In the genomic region with DNA sequence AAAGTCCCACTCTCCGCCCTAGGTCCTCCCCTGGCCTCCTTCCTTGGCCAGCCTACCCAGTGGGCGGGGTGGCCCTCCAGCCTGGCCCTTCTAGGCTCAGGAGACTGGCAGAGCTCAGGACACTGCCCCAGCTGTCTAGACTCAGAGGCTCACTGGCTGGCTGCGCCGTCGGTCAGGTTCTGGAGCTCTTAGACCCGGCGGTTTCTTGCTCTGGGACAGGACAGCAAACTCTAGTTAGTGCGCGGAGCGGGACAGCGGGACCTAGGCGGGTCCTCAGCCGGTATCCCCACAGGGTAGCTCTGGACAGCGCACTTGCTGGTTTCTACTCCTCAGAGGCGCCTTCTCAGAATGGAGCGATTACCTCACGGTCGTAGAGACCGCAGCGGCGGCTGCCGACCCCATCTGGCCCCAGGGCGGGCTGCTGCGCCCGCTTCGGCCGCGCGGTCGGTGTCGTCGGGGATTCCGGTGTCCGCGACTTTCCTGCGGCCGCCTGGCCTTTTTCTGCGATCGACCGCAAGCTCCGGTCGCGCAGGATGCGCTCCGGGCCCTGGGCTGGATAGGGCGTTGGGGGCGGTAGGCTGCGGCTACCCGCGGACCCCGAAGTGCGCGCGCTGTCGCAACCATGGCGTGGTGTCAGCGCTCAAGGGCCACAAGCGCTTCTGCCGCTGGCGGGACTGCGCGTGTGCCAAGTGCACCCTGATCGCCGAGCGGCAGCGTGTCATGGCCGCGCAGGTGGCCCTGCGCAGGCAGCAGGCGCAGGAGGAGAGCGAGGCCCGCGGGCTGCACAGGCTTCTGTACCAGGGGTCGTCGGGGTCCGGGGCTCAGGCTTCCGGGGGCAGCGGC, we compare ENCODE assay signal across 8 mouse cellular contexts. TPM values are rescaled to one million over a fixed set of nuclear protein-coding genes. Genes with fewer than 3 reads are reported as not detected.
DNase-seq lines count a peak whose midpoint lies in the region; ATAC-seq and TF ChIP-seq lines count a peak whose summit lies in the region.

No protein-coding gene starts in this region.

- H3K27ac ChIP-seq in forebrain, embryonic 16.5 days (ENCODE audit: low read length) = no peak overlapping the region
- no peak overlapping the region for H3K27ac ChIP-seq in intestine, postnatal 0 days (ENCODE audit: low read depth, low read length)
- no peak overlapping the region for H3K27ac ChIP-seq in liver, embryonic 15.5 days (replicated peaks)

- no peaks in the 10 kb centered on the region for H3K9me3 ChIP-seq in forebrain, embryonic 16.5 days (ENCODE audit: control insufficient read depth, low read length)
- H3K9me3 ChIP-seq in intestine, postnatal 0 days (ENCODE audit: control insufficient read depth) = no peaks in the 10 kb centered on the region
- no peaks in the 10 kb centered on the region for H3K9me3 ChIP-seq in liver, embryonic 15.5 days (replicated peaks)

- peak overlapping the region; percentile 93 for H3K4me2 ChIP-seq in forebrain, embryonic 16.5 days (ENCODE audit: low read length)
- peak overlapping the region; percentile 61 for H3K4me2 ChIP-seq in intestine, postnatal 0 days (replicated peaks; ENCODE audit: low read depth)
- H3K4me2 ChIP-seq in liver, embryonic 15.5 days = peak overlapping the region; percentile 44

- H3K4me3 ChIP-seq in forebrain, embryonic 16.5 days (replicated peaks; ENCODE audit: low read length) = peak overlapping the region; percentile 57
- H3K4me3 ChIP-seq in intestine, postnatal 0 days (ENCODE audit: low read depth, low read length) = peak overlapping the region; percentile 41
- peak overlapping the region; percentile 12; the same call in 1 of the 2 replicates for H3K4me3 ChIP-seq in liver, embryonic 15.5 days (replicated peaks)

- DNase-seq in layer of hippocampus, postnatal 10 days (ENCODE audit: low spot score in 2 of 2) = peak; percentile 33 to 46
- no peak for DNase-seq in layer of hippocampus, adult 9-10 months (ENCODE audit: low spot score)
- peak; percentile 88 for DNase-seq in adrenal gland, adult 2 months
- DNase-seq in retina, embryonic 14.5 days (ENCODE audit: low spot score) = peak; percentile 65
- DNase-seq in spleen, adult 12 weeks (ENCODE audit: low spot score) = no peak

- H3K4me1 ChIP-seq in forebrain, embryonic 16.5 days (replicated peaks; ENCODE audit: control insufficient read depth, insufficient read depth, low read length) = peaks cover 4% of the 10 kb centered on the region
- H3K4me1 ChIP-seq in intestine, postnatal 0 days (replicated peaks; ENCODE audit: control insufficient read depth, insufficient read depth, low read length) = 0 out of 2 replicates have a peak, but pooled peaks cover 2% of the 10 kb centered on the region
- no peaks in the 10 kb centered on the region for H3K4me1 ChIP-seq in liver, embryonic 15.5 days (replicated peaks)

- H3K27me3 ChIP-seq in forebrain, embryonic 16.5 days (replicated peaks; ENCODE audit: control insufficient read depth, insufficient read depth, low read length) = peaks cover 16% of the 10 kb centered on the region; the same call in 1 of the 2 replicates
- peaks cover 40% of the 10 kb centered on the region for H3K27me3 ChIP-seq in intestine, postnatal 0 days (replicated peaks; ENCODE audit: control insufficient read depth, insufficient read depth, low read length)
- H3K27me3 ChIP-seq in liver, embryonic 15.5 days = peaks cover 51% of the 10 kb centered on the region

- TF ChIP-seq CTCF in intestine, postnatal 0 days (IDR thresholded peaks at IDR 0.05; ENCODE audit: low read depth) = no peak

- peak; percentile 85 for ATAC-seq in forebrain, embryonic 16.5 days
- ATAC-seq in intestine, postnatal 0 days = peak; percentile 45; the same call in 1 of the 2 replicates
- no peak for ATAC-seq in liver, embryonic 15.5 days (ENCODE audit: insufficient read depth)

- H3K9ac ChIP-seq in forebrain, embryonic 16.5 days (replicated peaks; ENCODE audit: low read depth, low read length) = peak overlapping the region; percentile 58
- no peak overlapping the region for H3K9ac ChIP-seq in intestine, postnatal 0 days (ENCODE audit: low read depth, low read length)
- H3K9ac ChIP-seq in liver, embryonic 15.5 days = no peak overlapping the region

- WGBS in forebrain, embryonic 16.5 days = under 1% methylated on average over 77 of the region's 78 CpGs
- under 1% methylated on average over 78 of the region's 78 CpGs for WGBS in intestine, postnatal 0 days
- 1% methylated on average over 78 of the region's 78 CpGs for WGBS in liver, embryonic 15.5 days (ENCODE audit: insufficient replicate concordance)

- H3K36me3 ChIP-seq in forebrain, embryonic 16.5 days (ENCODE audit: control insufficient read depth, insufficient read depth) = no peaks in the 10 kb centered on the region
- no peaks in the 10 kb centered on the region for H3K36me3 ChIP-seq in intestine, postnatal 0 days (ENCODE audit: control insufficient read depth, insufficient read depth)
- H3K36me3 ChIP-seq in liver, embryonic 15.5 days (replicated peaks) = no peaks in the 10 kb centered on the region

RNA-seq across cellular contexts. Expression of gene Dmrta1, which starts 8.9 kb away (rescaled TPM):
- 1 to 10 TPM; 1.5 to 2.8 TPM for total RNA-seq in layer of hippocampus, postnatal 10 days (2021)
- total RNA-seq in adrenal gland, adult 2 months (2021) = 1 to 10 TPM in 1 of 2 experiments, under 1 TPM in 1; 0.10 to 1.3 TPM
- polyA plus RNA-seq in adrenal gland, adult 2 months (2012; rRNA removed) = 0.03 and 0.22 TPM in 2 replicates
- polyA plus RNA-seq in forebrain, embryonic 16.5 days (2015; fragmentation: Nextera tagmentation; extraction: Ambion mirVana) = 0.32 and 0.41 TPM in 2 replicates
- not detected in 2 replicates for polyA plus RNA-seq in intestine, postnatal 0 days (2015; fragmentation: Nextera tagmentation; extraction: Ambion mirVana)
- polyA plus RNA-seq in liver, embryonic 15.5 days (2015; fragmentation: Nextera tagmentation; extraction: Ambion mirVana) = not detected in 2 replicates

Comparison
In these comparisons a context has a peak if more than half of its experiments do, and no peak if none do; other contexts are left out.
1. DNase-seq: peak in layer of hippocampus, postnatal 10 days (2 of 2), adrenal gland, adult 2 months (single experiment) and retina, embryonic 14.5 days (single experiment); none in layer of hippocampus, adult 9-10 months (single experiment) and spleen, adult 12 weeks (single experiment).
2. Peak in every context shown above with its lines, with median percentiles within 50 percentile points of each other: H3K4me2 ChIP-seq and H3K4me3 ChIP-seq.